Mouse (Mus musculus): ENCODE data around the gene Grik4. TPM values are rescaled to one million over a fixed set of nuclear protein-coding genes. Genes with fewer than 3 reads are reported as not detected.
A peak's percentile ranks its signal among the peaks of the same experiment; 100 is the strongest.
"Not testable (repeated sequence)": the region's sequence is repeated elsewhere in the genome, so short reads cannot be mapped to it uniquely, and the experiment has no call there.

Gene Grik4
- total RNA-seq, 2 experiments from 2014 or later = 0.11 to 0.36 TPM

- DNase-seq = no peak
These were observed 147.0 kb downstream of the Grik4 start for GRCm38 (mm10) chr9:42797276-42797675.

- no peak for DNase-seq
These were observed 148.4 kb downstream of the Grik4 start for GRCm38 (mm10) chr9:42795881-42796280.

- DNase-seq = no peak
These were observed 150.3 kb downstream of the Grik4 start for GRCm38 (mm10) chr9:42794006-42794405.

- DNase-seq = no peak
These were observed 150.7 kb downstream of the Grik4 start for GRCm38 (mm10) chr9:42793581-42793980.

GRCm38 (mm10) chr9:42792381-42792780 lies 151.9 kb downstream of the Grik4 start:
- DNase-seq = no peak

- DNase-seq = no peak
These were observed 152.5 kb downstream of the Grik4 start for GRCm38 (mm10) chr9:42791779-42792178.

GRCm38 (mm10) chr9:42791346-42791745 lies 152.9 kb downstream of the Grik4 start:
- no peak for DNase-seq

GRCm38 (mm10) chr9:42788471-42788870 lies 155.8 kb downstream of the Grik4 start:
- peak; percentile 13 for DNase-seq

GRCm38 (mm10) chr9:42786882-42787281 lies 157.4 kb downstream of the Grik4 start:
- DNase-seq = no peak

GRCm38 (mm10) chr9:42786286-42786685 lies 158.0 kb downstream of the Grik4 start:
- no peak for DNase-seq

GRCm38 (mm10) chr9:42785173-42785830 lies 159.0 kb downstream of the Grik4 start:
- no peak for DNase-seq

GRCm38 (mm10) chr9:42783248-42783903 lies 160.9 kb downstream of the Grik4 start:
- DNase-seq = no peak

- DNase-seq = not testable (repeated sequence)
These were observed 165.6 kb downstream of the Grik4 start for GRCm38 (mm10) chr9:42778471-42779263.

- no peak for DNase-seq
These were observed 166.4 kb downstream of the Grik4 start for GRCm38 (mm10) chr9:42777913-42778312.

- DNase-seq = no peak
These were observed 167.5 kb downstream of the Grik4 start for GRCm38 (mm10) chr9:42776804-42777203.

- DNase-seq = no peak
These were observed 179.3 kb downstream of the Grik4 start for GRCm38 (mm10) chr9:42764823-42765560.

GRCm38 (mm10) chr9:42758682-42759205 lies 185.5 kb downstream of the Grik4 start:
- no peak for DNase-seq

- DNase-seq = no peak
These were observed 187.2 kb downstream of the Grik4 start for GRCm38 (mm10) chr9:42757012-42757640.

- DNase-seq = no peak
These were observed 189.6 kb downstream of the Grik4 start for GRCm38 (mm10) chr9:42754699-42755098.

- no peak for DNase-seq
These were observed 193.1 kb downstream of the Grik4 start for GRCm38 (mm10) chr9:42751160-42751559.

GRCm38 (mm10) chr9:42750176-42750575 lies 194.1 kb downstream of the Grik4 start:
- DNase-seq = peak; percentile 47

- no peak for DNase-seq
These were observed 198.3 kb downstream of the Grik4 start for GRCm38 (mm10) chr9:42745982-42746381.

Data from gastrocnemius, postnatal 25 days (tissue).